Mouse (Mus musculus): ENCODE results near the gene Taok3. TPM values are rescaled to one million over a fixed set of nuclear protein-coding genes. Genes with fewer than 3 reads are reported as not detected.
A peak's percentile ranks its signal among the peaks of the same experiment; 100 is the strongest.

Gene Taok3
- polyA plus RNA-seq, 1 experiment from 2014 or later: 41.8 TPM

DNA sequence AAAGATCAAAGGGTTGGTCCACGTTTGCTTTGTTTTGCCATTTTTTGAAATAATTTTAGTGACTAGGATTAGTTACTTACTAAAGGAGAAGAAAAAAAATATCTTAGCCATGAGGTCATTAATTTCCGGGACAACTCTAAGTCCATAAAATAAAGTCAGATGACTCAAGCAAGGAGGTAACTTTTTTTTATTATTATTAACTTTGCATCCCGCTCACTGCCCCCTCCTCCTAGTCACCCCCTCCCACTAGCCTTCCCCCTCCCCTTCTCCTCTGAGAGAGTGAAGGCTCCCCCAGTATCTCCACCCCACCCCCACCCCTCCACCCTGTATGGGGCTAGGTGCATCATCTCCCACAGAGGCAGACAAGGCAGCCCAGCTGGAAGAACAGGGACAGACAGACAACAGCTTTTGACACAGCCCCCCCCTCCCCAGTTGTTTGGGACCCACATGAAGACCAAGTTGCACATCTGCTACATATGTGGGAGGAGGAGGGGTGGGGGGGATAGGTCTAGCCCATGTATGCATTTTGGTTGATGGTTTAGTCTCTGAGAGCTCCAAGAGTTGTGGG, 15.0 kb downstream of the Taok3 start:
- Histone ChIP-seq H3K27me3 (ENCODE audit: control insufficient read depth, insufficient read depth, low read depth, low read length) (no peaks in the 10 kb centered on the region), H3K4me2 (ENCODE audit: low read depth, low read length) (peak overlapping the region; percentile 81), H3K9me3 (replicated peaks; ENCODE audit: control insufficient read depth, low read length) (no peaks in the 10 kb centered on the region), H3K27ac (ENCODE audit: low read length) (peak overlapping the region; percentile 95), H3K9ac (ENCODE audit: low read depth, low read length) (peak overlapping the region; percentile 67), H3K4me3 (ENCODE audit: low read depth, low read length) (peak overlapping the region; percentile 65), H3K36me3 (ENCODE audit: control insufficient read depth, insufficient read depth) (no peaks in the 10 kb centered on the region), H3K4me1 (ENCODE audit: control insufficient read depth, low read depth, low read length) (peaks cover 82% of the 10 kb centered on the region)
- ATAC-seq (ENCODE audit: low read depth): no peak
- WGBS (ENCODE audit: insufficient replicate concordance): 21% methylated on average over 3 of the region's 3 CpGs

DNA sequence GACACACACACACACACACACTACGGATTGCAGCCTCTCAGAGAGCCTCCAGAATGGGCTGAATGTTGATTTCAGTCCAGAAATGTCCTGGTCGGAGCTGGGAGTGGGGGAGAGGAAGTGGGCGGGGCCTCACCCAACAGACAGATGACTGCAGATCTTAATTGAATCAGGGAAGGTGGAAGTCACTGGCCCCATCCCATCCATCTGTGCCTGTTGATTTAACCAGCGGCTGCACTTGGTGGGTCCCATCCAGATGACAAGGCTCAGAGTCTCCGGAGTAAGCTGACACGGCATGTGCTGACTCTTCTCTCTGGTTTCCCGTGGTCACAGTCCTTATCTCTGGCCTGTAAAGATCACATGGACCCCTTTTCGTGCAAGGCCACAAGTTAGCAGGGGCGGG, 15.9 kb downstream of the Taok3 start:
- no peaks in the 10 kb centered on the region for H3K9me3 ChIP-seq (replicated peaks; ENCODE audit: control insufficient read depth, low read length)
- WGBS (ENCODE audit: insufficient replicate concordance): 2% methylated on average over 9 of the region's 9 CpGs
- peak overlapping the region; percentile 81 for H3K4me2 ChIP-seq (ENCODE audit: low read depth, low read length)
- H3K4me3 ChIP-seq (ENCODE audit: low read depth, low read length): peak overlapping the region; percentile 65
- H3K4me1 ChIP-seq (ENCODE audit: control insufficient read depth, low read depth, low read length): peaks cover 89% of the 10 kb centered on the region
- ATAC-seq (ENCODE audit: low read depth): peak; percentile 2
- H3K9ac ChIP-seq (ENCODE audit: low read depth, low read length): peak overlapping the region; percentile 67
- no peaks in the 10 kb centered on the region for H3K27me3 ChIP-seq (ENCODE audit: control insufficient read depth, insufficient read depth, low read depth, low read length)
- H3K36me3 ChIP-seq (ENCODE audit: control insufficient read depth, insufficient read depth): no peaks in the 10 kb centered on the region
- peak overlapping the region; percentile 95 for H3K27ac ChIP-seq (ENCODE audit: low read length)

DNA sequence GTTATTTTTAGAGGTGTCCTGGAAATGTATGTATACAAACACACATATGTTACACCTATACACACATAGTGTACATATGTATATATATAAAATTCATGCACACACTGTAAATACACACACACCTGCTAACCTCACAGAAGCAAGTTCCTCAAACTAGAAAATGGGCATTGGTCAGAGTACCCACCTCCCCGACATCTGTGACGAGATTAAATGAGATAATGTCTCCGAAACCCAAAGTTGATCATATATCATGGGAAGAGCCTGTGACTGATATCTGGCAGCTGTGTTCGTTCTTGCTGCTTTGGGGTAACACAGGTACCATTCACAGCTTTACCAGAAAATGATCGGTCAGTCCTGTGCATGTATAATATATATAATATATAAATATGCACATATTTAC, 16.6 kb downstream of the Taok3 start:
- Histone ChIP-seq H3K9me3 (replicated peaks; ENCODE audit: control insufficient read depth, low read length) (no peaks in the 10 kb centered on the region), H3K9ac (ENCODE audit: low read depth, low read length) (peak overlapping the region; percentile 54; the same call in 1 of the 2 replicates), H3K36me3 (ENCODE audit: control insufficient read depth, insufficient read depth) (no peaks in the 10 kb centered on the region), H3K27ac (ENCODE audit: low read length) (peak overlapping the region; percentile 95), H3K4me1 (ENCODE audit: control insufficient read depth, low read depth, low read length) (peaks cover 85% of the 10 kb centered on the region), H3K4me3 (ENCODE audit: low read depth, low read length) (peak overlapping the region; percentile 65), H3K4me2 (ENCODE audit: low read depth, low read length) (peak overlapping the region; percentile 81), H3K27me3 (ENCODE audit: control insufficient read depth, insufficient read depth, low read depth, low read length) (no peaks in the 10 kb centered on the region)
- WGBS (ENCODE audit: insufficient replicate concordance): 32% methylated on average over 5 of the region's 5 CpGs
- no peak for ATAC-seq (ENCODE audit: low read depth)

- Histone ChIP-seq H3K4me2 (ENCODE audit: low read depth, low read length) (peak overlapping the region; percentile 81), H3K36me3 (ENCODE audit: control insufficient read depth, insufficient read depth) (no peaks in the 10 kb centered on the region), H3K27ac (ENCODE audit: low read length) (peak overlapping the region; percentile 95), H3K9me3 (replicated peaks; ENCODE audit: control insufficient read depth, low read length) (no peaks in the 10 kb centered on the region), H3K4me3 (ENCODE audit: low read depth, low read length) (peak overlapping the region; percentile 48), H3K27me3 (ENCODE audit: control insufficient read depth, insufficient read depth, low read depth, low read length) (no peaks in the 10 kb centered on the region), H3K9ac (ENCODE audit: low read depth, low read length) (peak overlapping the region; percentile 54), H3K4me1 (ENCODE audit: control insufficient read depth, low read depth, low read length) (peaks cover 83% of the 10 kb centered on the region)
- ATAC-seq (ENCODE audit: low read depth): no peak
- 31% methylated on average over 10 of the region's 10 CpGs for WGBS (ENCODE audit: insufficient replicate concordance)
Observed at GRCm38 (mm10) chr5:117137011-117137410, 17.1 kb downstream of the Taok3 start.

GRCm38 (mm10) chr5:117137594-117137993, 17.7 kb downstream of the Taok3 start:
- Histone ChIP-seq H3K36me3 (ENCODE audit: control insufficient read depth, insufficient read depth) (no peaks in the 10 kb centered on the region), H3K27ac (ENCODE audit: low read length) (peak overlapping the region; percentile 95), H3K9ac (ENCODE audit: low read depth, low read length) (peak overlapping the region; percentile 54), H3K27me3 (ENCODE audit: control insufficient read depth, insufficient read depth, low read depth, low read length) (no peaks in the 10 kb centered on the region), H3K4me2 (ENCODE audit: low read depth, low read length) (peak overlapping the region; percentile 81), H3K9me3 (replicated peaks; ENCODE audit: control insufficient read depth, low read length) (no peaks in the 10 kb centered on the region), H3K4me3 (ENCODE audit: low read depth, low read length) (peak overlapping the region; percentile 48), H3K4me1 (ENCODE audit: control insufficient read depth, low read depth, low read length) (peaks cover 80% of the 10 kb centered on the region)
- WGBS (ENCODE audit: insufficient replicate concordance): 10% methylated on average over 8 of the region's 8 CpGs
- ATAC-seq (ENCODE audit: low read depth): peak; percentile 49

DNA sequence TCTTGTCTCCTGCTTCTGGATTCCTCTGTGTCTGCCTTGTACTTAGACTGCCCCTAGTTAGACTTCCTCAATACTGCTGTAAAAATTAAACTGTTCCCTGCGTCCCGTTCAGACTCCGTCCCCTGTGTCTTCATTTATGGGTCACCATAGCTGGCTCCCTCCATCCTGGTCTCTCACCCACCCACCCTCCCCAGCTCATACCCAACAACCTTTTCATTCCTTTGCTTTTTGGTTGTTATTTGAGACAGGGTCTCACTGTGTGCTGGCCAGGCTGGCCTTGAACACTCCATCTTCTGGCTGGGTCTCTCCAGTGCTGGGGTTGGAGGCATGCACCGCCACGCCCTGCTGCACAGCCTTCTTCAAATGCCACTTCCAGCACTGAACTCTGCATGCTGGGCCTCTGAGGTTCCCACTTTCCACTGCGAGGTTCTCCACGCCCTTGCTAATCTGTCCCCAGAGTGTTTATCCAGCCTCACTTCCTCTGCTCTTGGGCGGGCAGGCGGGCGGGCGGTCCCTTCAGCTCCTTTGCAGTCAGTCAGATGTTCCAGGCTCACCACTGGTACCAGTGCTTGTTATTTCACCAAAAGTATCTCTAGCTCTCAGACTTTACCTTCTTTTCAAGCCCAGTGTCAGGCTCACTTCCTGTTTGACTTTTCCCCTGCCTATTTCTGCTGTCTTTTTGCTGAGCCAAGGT, 18.5 kb downstream of the Taok3 start:
- Histone ChIP-seq H3K4me1 (ENCODE audit: control insufficient read depth, low read depth, low read length) (peaks cover 80% of the 10 kb centered on the region), H3K9me3 (replicated peaks; ENCODE audit: control insufficient read depth, low read length) (no peaks in the 10 kb centered on the region), H3K4me2 (ENCODE audit: low read depth, low read length) (peak overlapping the region; percentile 81), H3K9ac (ENCODE audit: low read depth, low read length) (peak overlapping the region; percentile 54), H3K27me3 (ENCODE audit: control insufficient read depth, insufficient read depth, low read depth, low read length) (no peaks in the 10 kb centered on the region), H3K36me3 (ENCODE audit: control insufficient read depth, insufficient read depth) (no peaks in the 10 kb centered on the region), H3K4me3 (ENCODE audit: low read depth, low read length) (peak overlapping the region; percentile 48), H3K27ac (ENCODE audit: low read length) (peak overlapping the region; percentile 95)
- peak; percentile 80 for ATAC-seq (ENCODE audit: low read depth)
- 11% methylated on average over 11 of the region's 11 CpGs for WGBS (ENCODE audit: insufficient replicate concordance)

DNA sequence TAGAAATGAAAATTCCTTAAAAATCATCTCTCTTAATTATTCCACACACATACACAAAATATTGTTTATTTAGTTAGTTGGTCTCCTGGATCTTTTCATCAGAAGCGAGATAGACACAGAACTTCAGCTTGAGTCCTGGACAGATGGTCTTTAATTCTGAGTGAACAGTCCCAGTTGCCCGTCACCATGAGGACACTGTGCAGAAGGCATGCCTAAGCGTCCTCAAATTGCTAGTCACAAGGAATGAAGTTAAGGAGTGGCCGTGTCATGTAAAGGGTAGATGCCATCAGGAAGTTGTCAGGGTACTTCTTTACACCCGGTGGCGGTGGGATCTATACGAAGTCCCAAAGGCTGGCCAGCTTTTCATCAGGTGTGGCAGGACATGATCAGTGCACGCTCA, 19.9 kb downstream of the Taok3 start:
- H3K9me3 ChIP-seq (replicated peaks; ENCODE audit: control insufficient read depth, low read length): no peaks in the 10 kb centered on the region
- no peak for ATAC-seq (ENCODE audit: low read depth)
- H3K4me3 ChIP-seq (ENCODE audit: low read depth, low read length): no peak overlapping the region

GRCm38 (mm10) chr5:117140374-117140773, 20.4 kb downstream of the Taok3 start:
- no peak overlapping the region; the same call in 1 of the 2 replicates for H3K9ac ChIP-seq (ENCODE audit: low read depth, low read length)
- H3K27me3 ChIP-seq (ENCODE audit: control insufficient read depth, insufficient read depth, low read depth, low read length): no peaks in the 10 kb centered on the region
- no peak for ATAC-seq (ENCODE audit: low read depth)
- WGBS (ENCODE audit: insufficient replicate concordance): 54% methylated on average over 7 of the region's 7 CpGs
- H3K27ac ChIP-seq (ENCODE audit: low read length): peak overlapping the region; percentile 45; the same call in 1 of the 2 replicates
- peaks cover 70% of the 10 kb centered on the region for H3K4me1 ChIP-seq (ENCODE audit: control insufficient read depth, low read depth, low read length)
- no peak overlapping the region for H3K4me2 ChIP-seq (ENCODE audit: low read depth, low read length)
- H3K36me3 ChIP-seq (ENCODE audit: control insufficient read depth, insufficient read depth): no peaks in the 10 kb centered on the region
- H3K4me3 ChIP-seq (ENCODE audit: low read depth, low read length): no peak overlapping the region
- H3K9me3 ChIP-seq (replicated peaks; ENCODE audit: control insufficient read depth, low read length): no peaks in the 10 kb centered on the region

More for the DNA sequence above, 19.9 kb downstream of the Taok3 start:
- Histone ChIP-seq H3K27ac (ENCODE audit: low read length) (peak overlapping the region; percentile 45; the same call in 1 of the 2 replicates), H3K36me3 (ENCODE audit: control insufficient read depth, insufficient read depth) (no peaks in the 10 kb centered on the region), H3K27me3 (ENCODE audit: control insufficient read depth, insufficient read depth, low read depth, low read length) (no peaks in the 10 kb centered on the region), H3K4me1 (ENCODE audit: control insufficient read depth, low read depth, low read length) (peaks cover 76% of the 10 kb centered on the region), H3K9ac (ENCODE audit: low read depth, low read length) (peak overlapping the region; percentile 19), H3K4me2 (ENCODE audit: low read depth, low read length) (peak overlapping the region; percentile 21; the same call in 1 of the 2 replicates)
- WGBS (ENCODE audit: insufficient replicate concordance): 51% methylated on average over 8 of the region's 8 CpGs

DNA sequence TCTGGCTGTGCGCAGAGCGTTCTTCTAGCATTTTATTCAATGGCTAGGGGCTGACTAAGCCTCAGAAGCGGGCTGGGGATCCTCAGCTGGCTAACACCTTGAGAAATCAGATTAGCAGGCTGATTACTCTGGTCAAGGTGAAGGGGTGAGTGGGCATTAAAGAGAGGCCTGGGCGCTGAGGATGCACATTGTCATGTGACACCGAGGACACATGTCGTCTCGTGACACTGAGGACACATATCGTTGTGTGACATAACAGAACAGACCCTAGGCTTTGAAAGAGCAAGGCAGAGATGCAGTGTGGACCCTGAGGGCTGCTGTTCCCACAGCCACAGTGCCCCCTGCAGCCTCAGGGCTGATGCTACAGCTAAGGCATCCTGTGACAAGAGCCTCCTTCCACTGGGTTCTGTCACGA, 23.8 kb downstream of the Taok3 start:
- WGBS (ENCODE audit: insufficient replicate concordance): 40% methylated on average over 9 of the region's 9 CpGs
- H3K27ac ChIP-seq (ENCODE audit: low read length): no peak overlapping the region
- H3K9ac ChIP-seq (ENCODE audit: low read depth, low read length): no peak overlapping the region
- H3K4me1 ChIP-seq (ENCODE audit: control insufficient read depth, low read depth, low read length): peaks cover 44% of the 10 kb centered on the region
- no peaks in the 10 kb centered on the region for H3K27me3 ChIP-seq (ENCODE audit: control insufficient read depth, insufficient read depth, low read depth, low read length)
- peaks cover 4% of the 10 kb centered on the region for H3K9me3 ChIP-seq (replicated peaks; ENCODE audit: control insufficient read depth, low read length)
- H3K4me2 ChIP-seq (ENCODE audit: low read depth, low read length): no peak overlapping the region
- H3K36me3 ChIP-seq (ENCODE audit: control insufficient read depth, insufficient read depth): peaks cover 5% of the 10 kb centered on the region
- ATAC-seq (ENCODE audit: low read depth): peak; percentile 50
- no peak overlapping the region for H3K4me3 ChIP-seq (ENCODE audit: low read depth, low read length)
